Mouse (Mus musculus) forebrain, embryonic 15.5 days (tissue): Measurements from ENCODE around the gene Clec4f. TPM values are rescaled to one million over a fixed set of nuclear protein-coding genes. Genes with fewer than 3 reads are reported as not detected.

ENCODE experiments used
- polyA plus RNA-seq: library from polyadenylated mRNA; unstranded; fragments of >200 nt; fragmentation: Nextera tagmentation; extraction: Ambion mirVana; gene quantifications from 2 replicates; pipeline ENCODE4 v1.2.1, GENCODE M21; 2015

Gene Clec4f
- polyA plus RNA-seq, 1 experiment from 2014 or later = not detected

Other genes with a start within 250 kb of the Clec4f start
- gene Tet3, start 197.1 kb downstream of the Clec4f start, polyA plus RNA-seq = 71.3 and 73.7 TPM in 2 replicates
- gene Dguok, start 149.2 kb downstream of the Clec4f start, polyA plus RNA-seq = 71.2 and 72.2 TPM in 2 replicates
- 1.1 TPM in 2 replicates for gene Actg2, start 119.9 kb downstream of the Clec4f start, polyA plus RNA-seq
- 49.6 and 52.4 TPM in 2 replicates for gene Stambp, start 83.5 kb downstream of the Clec4f start, polyA plus RNA-seq
- not detected in 2 replicates for gene Cd207, start 21.7 kb upstream of the Clec4f start, polyA plus RNA-seq
- 0.14 and 0.15 TPM in 2 replicates for gene Vax2, start 55.1 kb upstream of the Clec4f start, polyA plus RNA-seq
- 0.43 and 0.53 TPM in 2 replicates for gene Atp6v1b1, start 86.8 kb upstream of the Clec4f start, polyA plus RNA-seq
- 0.19 and 0.24 TPM in 2 replicates for gene Ankrd53, start 106.5 kb upstream of the Clec4f start, polyA plus RNA-seq
- 76.7 and 79.8 TPM in 2 replicates for gene Tex261, start 119.6 kb upstream of the Clec4f start, polyA plus RNA-seq
- gene Nagk, start 138.8 kb upstream of the Clec4f start, polyA plus RNA-seq = 107 and 113 TPM in 2 replicates
- gene Paip2b, start 175.6 kb upstream of the Clec4f start, polyA plus RNA-seq = 36.5 and 43.0 TPM in 2 replicates
- 88.5 and 90.8 TPM in 2 replicates for gene Zfp638, start 210.9 kb upstream of the Clec4f start, polyA plus RNA-seq